9 mouse cellular contexts compared by ENCODE assay signal in genomic region chr5:113014111-113014807, GRCm38 (mm10). TPM values are rescaled to one million over a fixed set of nuclear protein-coding genes. Genes with fewer than 3 reads are reported as not detected.
A peak's percentile ranks its signal among the peaks of the same experiment; 100 is the strongest.
DNase-seq lines count a peak whose midpoint lies in the region; ATAC-seq lines count a peak whose summit lies in the region.
"Had no signal": no experiment of that assay in that cellular context is flagged by ENCODE, and none has a peak within 500 bp of the region (broad histone marks: within the 10 kb centered on the region; RNA-seq: fewer than 3 reads in every experiment).

No protein-coding gene starts in this region.

- H3K27ac ChIP-seq in embryonic facial prominence, embryonic 15.5 days (replicated peaks) = no peak overlapping the region
- H3K27ac ChIP-seq in kidney, embryonic 14.5 days (ENCODE audit: low read depth, low read length) = no peak overlapping the region
- no peak overlapping the region for H3K27ac ChIP-seq in midbrain, embryonic 14.5 days (replicated peaks; ENCODE audit: low read depth, low read length)

- H3K36me3 ChIP-seq in embryonic facial prominence, embryonic 15.5 days = no peaks in the 10 kb centered on the region
- H3K36me3 ChIP-seq in kidney, embryonic 14.5 days (ENCODE audit: control insufficient read depth, insufficient read depth, low read length) = no peaks in the 10 kb centered on the region
- H3K36me3 ChIP-seq in midbrain, embryonic 14.5 days (ENCODE audit: control insufficient read depth, insufficient read depth, low read length) = no peaks in the 10 kb centered on the region

- DNase-seq in lung, adult 18-20 months = peak; percentile 12 to 23
- no peak for DNase-seq in lung, postnatal 25 days (ENCODE audit: low spot score)
- peak; percentile 42 for DNase-seq in midbrain, embryonic 14.5 days
- no peak for DNase-seq in layer of hippocampus, adult 8-10 months (ENCODE audit: low spot score in 2 of 2)
- no peak for DNase-seq in adrenal gland, adult (ENCODE audit: inconsistent age in 2 of 2, low spot score in 1 of 2)

- peak overlapping the region; percentile 75 for H3K4me2 ChIP-seq in embryonic facial prominence, embryonic 15.5 days (replicated peaks)
- H3K4me2 ChIP-seq in kidney, embryonic 14.5 days (replicated peaks; ENCODE audit: low read depth, low read length) = peak overlapping the region; percentile 81
- peak overlapping the region; percentile 67 for H3K4me2 ChIP-seq in midbrain, embryonic 14.5 days (ENCODE audit: low read length)

- peaks cover 33% of the 10 kb centered on the region for H3K4me1 ChIP-seq in embryonic facial prominence, embryonic 15.5 days
- H3K4me1 ChIP-seq in kidney, embryonic 14.5 days (ENCODE audit: control insufficient read depth, insufficient read depth, low read length) = peaks cover 10% of the 10 kb centered on the region; the same call in 1 of the 2 replicates
- peaks cover 3% of the 10 kb centered on the region; the same call in 1 of the 2 replicates for H3K4me1 ChIP-seq in midbrain, embryonic 14.5 days (ENCODE audit: control insufficient read depth, insufficient read depth, low read length)

- peak overlapping the region; percentile 71 for H3K4me3 ChIP-seq in embryonic facial prominence, embryonic 15.5 days (replicated peaks)
- peak overlapping the region; percentile 64 for H3K4me3 ChIP-seq in kidney, embryonic 14.5 days (ENCODE audit: low read length)
- H3K4me3 ChIP-seq in midbrain, embryonic 14.5 days (replicated peaks; ENCODE audit: low read depth, low read length) = peak overlapping the region; percentile 54

- peaks cover 3% of the 10 kb centered on the region; the same call in 1 of the 2 replicates for H3K27me3 ChIP-seq in embryonic facial prominence, embryonic 15.5 days
- 0 out of 2 replicates have a peak, but pooled peaks cover 3% of the 10 kb centered on the region for H3K27me3 ChIP-seq in kidney, embryonic 14.5 days (ENCODE audit: control insufficient read depth, insufficient read depth, low read length)
- H3K27me3 ChIP-seq in midbrain, embryonic 14.5 days (ENCODE audit: control insufficient read depth, insufficient read depth, low read length) = peaks cover 3% of the 10 kb centered on the region; the same call in 1 of the 2 replicates

- 0 out of 2 replicates have a peak overlapping the region, but pooled peaks have one; percentile 58 for H3K9ac ChIP-seq in embryonic facial prominence, embryonic 15.5 days
- H3K9ac ChIP-seq in kidney, embryonic 14.5 days (ENCODE audit: low read depth, low read length) = peak overlapping the region; percentile 69; the same call in 1 of the 2 replicates
- H3K9ac ChIP-seq in midbrain, embryonic 14.5 days (replicated peaks; ENCODE audit: low read length) = peak overlapping the region; percentile 64; the same call in 1 of the 2 replicates

- ATAC-seq in embryonic facial prominence, embryonic 15.5 days (ENCODE audit: insufficient number of reproducible peaks, low FRiP score, low TSS enrichment, low read depth) = no peak
- no peak for ATAC-seq in kidney, embryonic 14.5 days (ENCODE audit: low FRiP score, low TSS enrichment)
- 0 out of 2 replicates have a peak, but pooled peaks have one; percentile 6 for ATAC-seq in midbrain, embryonic 14.5 days (ENCODE audit: low FRiP score, low TSS enrichment)

- WGBS in embryonic facial prominence, embryonic 15.5 days = 41% methylated on average over 16 of the region's 16 CpGs
- 50% methylated on average over 16 of the region's 16 CpGs for WGBS in kidney, embryonic 14.5 days
- 57% methylated on average over 16 of the region's 16 CpGs for WGBS in midbrain, embryonic 14.5 days

- no peaks in the 10 kb centered on the region for H3K9me3 ChIP-seq in embryonic facial prominence, embryonic 15.5 days (replicated peaks)
- H3K9me3 ChIP-seq in kidney, embryonic 14.5 days (ENCODE audit: control insufficient read depth, low read length) = no peaks in the 10 kb centered on the region
- H3K9me3 ChIP-seq in midbrain, embryonic 14.5 days (ENCODE audit: control insufficient read depth, low read length) = no peaks in the 10 kb centered on the region

RNA-seq across cellular contexts. Expression of gene Grk3, which starts 1.3 kb away (rescaled TPM):
- polyA plus RNA-seq in embryonic facial prominence, embryonic 15.5 days (2015; fragmentation: Nextera tagmentation; extraction: Ambion mirVana) = 12.8 and 13.1 TPM in 2 replicates
- polyA plus RNA-seq in kidney, embryonic 14.5 days (2014; fragmentation: Nextera tagmentation; extraction: Ambion mirVana) = 7.7 and 9.9 TPM in 2 replicates
- 16.3 and 18.7 TPM in 2 replicates for polyA plus RNA-seq in midbrain, embryonic 14.5 days (2014; fragmentation: Nextera tagmentation; extraction: Ambion mirVana)
- total RNA-seq in layer of hippocampus, adult 8-10 months (2022) = 100 to 1,000 TPM in 1 of 4 experiments, 10 to 100 TPM in 3; 72.2 to 102 (median 84.2) TPM

RNA-seq across cellular contexts. Expression of gene Crybb2, which starts 55.7 kb away (rescaled TPM):
- polyA plus RNA-seq in embryonic facial prominence, embryonic 15.5 days (2015; fragmentation: Nextera tagmentation; extraction: Ambion mirVana) = not detected in 2 replicates
- not detected in 2 replicates for polyA plus RNA-seq in kidney, embryonic 14.5 days (2014; fragmentation: Nextera tagmentation; extraction: Ambion mirVana)
- not detected in 2 replicates for polyA plus RNA-seq in midbrain, embryonic 14.5 days (2014; fragmentation: Nextera tagmentation; extraction: Ambion mirVana)
- not detected for total RNA-seq in layer of hippocampus, adult 8-10 months (2022)
- total RNA-seq: neutrophil, adult 5-6 weeks had no signal
- polyA plus RNA-seq: brain, embryonic 14.5 days had no signal

Comparison
In these comparisons a context has a peak if more than half of its experiments do, and no peak if none do; other contexts are left out.
1. DNase-seq: peak in lung, adult 18-20 months (2 of 2) and midbrain, embryonic 14.5 days (single experiment); none in lung, postnatal 25 days (single experiment), layer of hippocampus, adult 8-10 months (0 of 2) and adrenal gland, adult (0 of 2).
2. Peak in every context shown above with its lines, with median percentiles within 50 percentile points of each other: H3K4me2 ChIP-seq, H3K4me3 ChIP-seq and H3K9ac ChIP-seq.